Mouse (Mus musculus): Measurements from ENCODE around the gene Bean1. TPM values are rescaled to one million over a fixed set of nuclear protein-coding genes. Genes with fewer than 3 reads are reported as not detected.

Bean1 gene
- total RNA-seq, 1 experiment: 0.09 TPM

DNA sequence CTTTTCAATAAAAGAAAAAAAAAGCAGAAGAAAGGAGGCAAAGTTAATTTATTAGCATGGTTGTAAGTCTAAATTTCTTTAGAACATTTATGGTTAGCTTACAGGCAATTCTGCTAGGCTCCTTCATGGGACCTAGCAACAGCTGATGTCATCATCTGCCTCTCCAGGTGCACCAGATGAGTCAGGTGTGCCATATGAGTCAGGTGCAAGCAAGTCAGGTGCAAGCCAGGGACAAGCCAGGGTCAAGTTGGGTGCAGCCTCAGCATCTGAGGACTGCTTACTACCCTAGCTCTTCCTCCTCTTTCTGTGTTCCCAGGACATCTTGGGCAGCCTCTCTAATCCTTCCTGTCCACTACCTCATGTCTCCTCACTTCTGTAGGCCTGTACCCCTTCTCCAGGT, 98.1 kb downstream of the Bean1 start:
- Histone ChIP-seq H3K27ac (ENCODE audit: insufficient read depth, low read depth, low read length, poor library complexity, severe bottlenecking) (no peak overlapping the region), H3K4me1 (ENCODE audit: control insufficient read depth in 2 of 2, insufficient read depth in 2 of 2, low read length in 2 of 2, poor library complexity in 1 of 2) (no peaks in the 10 kb centered on the region), H3K4me3 (ENCODE audit: insufficient read depth in 1 of 2, low read depth in 1 of 2, low read length in 2 of 2, poor library complexity in 1 of 2, severe bottlenecking in 1 of 2) (no peak overlapping the region), H3K9ac (ENCODE audit: insufficient read depth, low read depth, low read length, poor library complexity, severe bottlenecking) (no peak overlapping the region), H3K36me3 (ENCODE audit: control insufficient read depth, insufficient read depth, low read length, poor library complexity, severe bottlenecking) (peaks cover 3% of the 10 kb centered on the region), H3K9me3 (ENCODE audit: control insufficient read depth, insufficient read depth, low read depth, low read length) (peaks cover 1% of the 10 kb centered on the region; the same call in 1 of the 2 replicates)
- no peak for DNase-seq (ENCODE audit: low read depth, low spot score)
- TF ChIP-seq MAFK (IDR thresholded peaks at IDR 0.05; ENCODE audit: insufficient read depth, low read depth, low read length) (no peak), CHD2 (IDR thresholded peaks at IDR 0.05; ENCODE audit: low read depth, low read length) (no peak), HCFC1 (IDR thresholded peaks at IDR 0.05; ENCODE audit: borderline replicate concordance, insufficient read depth, low read length) (no peak), ZC3H11A (IDR thresholded peaks at IDR 0.05; ENCODE audit: borderline replicate concordance, low read depth, low read length) (no peak)
- in situ Hi-C loops (cut with MboI; ENCODE audit: low sequenced_read_pairs in 2 of 2, unreplicated experiment in 2 of 2): no loop called here

Other genes with a start within 250 kb of the Bean1 start
- gene Cdh5, start 68.8 kb upstream of the Bean1 start, total RNA-seq (2012; rRNA removed): 0.16 and 2.0 TPM in 2 replicates
- gene Tk2, start 78.1 kb downstream of the Bean1 start, total RNA-seq (2012; rRNA removed): 8.7 and 9.8 TPM in 2 replicates
- 33.0 and 42.7 TPM in 2 replicates for gene Cklf, start 80.4 kb downstream of the Bean1 start, total RNA-seq (2012; rRNA removed)
- gene Cmtm2a, start 122.7 kb downstream of the Bean1 start, total RNA-seq (2012; rRNA removed): not detected in 2 replicates
- gene Gm45711, start 139.6 kb downstream of the Bean1 start, total RNA-seq (2012; rRNA removed): not detected in 2 replicates
- not detected in 2 replicates for gene Cmtm1, start 139.7 kb downstream of the Bean1 start, total RNA-seq (2012; rRNA removed)
- gene Gm11020, start 151.1 kb downstream of the Bean1 start, total RNA-seq (2012; rRNA removed): not detected in 2 replicates
- not detected in 2 replicates for gene Cmtm2b, start 151.8 kb downstream of the Bean1 start, total RNA-seq (2012; rRNA removed)
- gene Cmtm3, start 169.0 kb downstream of the Bean1 start, total RNA-seq (2012; rRNA removed): 8.0 and 12.6 TPM in 2 replicates
- 20.5 and 21.3 TPM in 2 replicates for gene Cmtm4, start 225.4 kb downstream of the Bean1 start, total RNA-seq (2012; rRNA removed)